9 mouse cellular contexts compared by ENCODE assay signal in the genomic region with DNA sequence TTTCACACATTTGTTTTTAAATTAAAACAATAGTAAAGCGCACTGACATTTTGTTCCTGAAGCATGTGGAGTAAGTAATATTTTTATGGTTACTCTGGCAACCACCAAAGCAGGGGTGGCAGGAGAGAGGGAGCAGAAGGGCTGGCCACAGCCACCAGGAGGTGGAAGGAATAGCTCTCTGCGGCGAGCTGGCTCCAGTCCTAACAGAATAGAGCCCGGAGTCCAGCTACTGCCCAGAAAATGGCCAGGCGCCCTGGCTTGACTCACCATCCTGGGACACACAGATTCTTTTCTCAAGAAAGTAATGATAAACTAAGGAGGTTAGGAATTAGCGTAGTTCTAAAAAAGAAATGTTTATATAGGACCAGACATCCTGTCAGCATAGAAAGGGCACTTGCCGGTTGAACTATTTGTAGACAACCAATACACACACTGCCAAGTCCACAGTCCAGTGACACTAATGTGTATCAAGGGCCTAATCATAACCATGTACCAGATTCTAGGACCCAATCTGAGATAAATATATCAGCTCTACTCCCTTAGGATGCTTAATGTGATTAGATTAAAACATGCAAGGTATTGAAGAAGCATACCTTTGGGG. TPM values are rescaled to one million over a fixed set of nuclear protein-coding genes. Genes with fewer than 3 reads are reported as not detected.
DNase-seq lines count a peak whose midpoint lies in the region; ATAC-seq and TF ChIP-seq lines count a peak whose summit lies in the region.
"Had no signal": no experiment of that assay in that cellular context is flagged by ENCODE, and none has a peak within 500 bp of the region (broad histone marks: within the 10 kb centered on the region; RNA-seq: fewer than 3 reads in every experiment).

No protein-coding gene starts in this region.

- H3K4me3 ChIP-seq in kidney, embryonic 16.5 days (ENCODE audit: low read length): no peak overlapping the region
- no peak overlapping the region for H3K4me3 ChIP-seq in lung, embryonic 16.5 days (ENCODE audit: low read length)
- no peak overlapping the region for H3K4me3 ChIP-seq in liver, embryonic 11.5 days (ENCODE audit: low read depth, low read length)
- H3K4me3 ChIP-seq in thymus, adult 2 months (ENCODE audit: control insufficient read depth, insufficient read depth, low read length): no peak overlapping the region
- H3K4me3 ChIP-seq: liver, embryonic 13.5 days had no signal

- no peak overlapping the region for H3K4me2 ChIP-seq in kidney, embryonic 16.5 days (replicated peaks; ENCODE audit: low read depth, low read length)
- H3K4me2 ChIP-seq in lung, embryonic 16.5 days (ENCODE audit: low read depth, low read length): no peak overlapping the region
- H3K4me2 ChIP-seq in liver, embryonic 11.5 days: no peak overlapping the region
- H3K4me2 ChIP-seq: liver, embryonic 13.5 days had no signal

- H3K4me1 ChIP-seq in kidney, embryonic 16.5 days (ENCODE audit: insufficient read depth, low read length): no peaks in the 10 kb centered on the region
- H3K4me1 ChIP-seq in lung, embryonic 16.5 days (replicated peaks; ENCODE audit: control insufficient read depth, insufficient read depth, low read length): no peaks in the 10 kb centered on the region
- H3K4me1 ChIP-seq in liver, embryonic 11.5 days (replicated peaks; ENCODE audit: control insufficient read depth, insufficient read depth, low read length): no peaks in the 10 kb centered on the region
- H3K4me1 ChIP-seq in thymus, adult 2 months (replicated peaks; ENCODE audit: control insufficient read depth, insufficient read depth, low read length): no peaks in the 10 kb centered on the region

- H3K9ac ChIP-seq in kidney, embryonic 16.5 days (replicated peaks; ENCODE audit: low read length): no peak overlapping the region
- no peak overlapping the region for H3K9ac ChIP-seq in lung, embryonic 16.5 days (ENCODE audit: low read length)
- H3K9ac ChIP-seq in liver, embryonic 11.5 days (ENCODE audit: low read depth, low read length): no peak overlapping the region
- H3K9ac ChIP-seq: liver, embryonic 13.5 days had no signal

- TF ChIP-seq CTCF in thymus, adult 2 months (IDR thresholded peaks at IDR 0.05; ENCODE audit: borderline replicate concordance, control insufficient read depth, extremely low read depth, insufficient read depth, low read length, poor library complexity): no peak

- no peak overlapping the region for H3K27ac ChIP-seq in kidney, embryonic 16.5 days (ENCODE audit: low read length)
- no peak overlapping the region for H3K27ac ChIP-seq in lung, embryonic 16.5 days (ENCODE audit: low read length)
- no peak overlapping the region for H3K27ac ChIP-seq in liver, embryonic 11.5 days (ENCODE audit: low read depth, low read length)
- H3K27ac ChIP-seq in thymus, adult 2 months (ENCODE audit: control insufficient read depth, insufficient read depth, low read length): no peak overlapping the region
- H3K27ac ChIP-seq: liver, embryonic 13.5 days had no signal

- no peaks in the 10 kb centered on the region for H3K9me3 ChIP-seq in kidney, embryonic 16.5 days (ENCODE audit: low read length)
- H3K9me3 ChIP-seq in lung, embryonic 16.5 days (ENCODE audit: control insufficient read depth, low read length): no peaks in the 10 kb centered on the region
- H3K9me3 ChIP-seq in liver, embryonic 11.5 days (ENCODE audit: control insufficient read depth, low read length): no peaks in the 10 kb centered on the region
- H3K9me3 ChIP-seq: liver, embryonic 13.5 days had no signal

- ATAC-seq in kidney, embryonic 16.5 days (ENCODE audit: low FRiP score, low TSS enrichment): no peak
- peak; percentile 65; the same call in 1 of the 2 replicates for ATAC-seq in lung, embryonic 16.5 days (ENCODE audit: low read depth)
- ATAC-seq in liver, embryonic 11.5 days (replicated peaks; ENCODE audit: low FRiP score): no peak

- no peaks in the 10 kb centered on the region for H3K36me3 ChIP-seq in kidney, embryonic 16.5 days (ENCODE audit: insufficient read depth, low read length)
- no peaks in the 10 kb centered on the region for H3K36me3 ChIP-seq in lung, embryonic 16.5 days (ENCODE audit: control insufficient read depth, insufficient read depth, low read length)
- no peaks in the 10 kb centered on the region for H3K36me3 ChIP-seq in liver, embryonic 11.5 days (ENCODE audit: control insufficient read depth, insufficient read depth, low read length)
- no peaks in the 10 kb centered on the region for H3K36me3 ChIP-seq in thymus, adult 2 months (ENCODE audit: control insufficient read depth, insufficient read depth, low read length)
- H3K36me3 ChIP-seq: liver, embryonic 13.5 days had no signal

- no peaks in the 10 kb centered on the region for H3K27me3 ChIP-seq in kidney, embryonic 16.5 days (ENCODE audit: insufficient read depth, low read length)
- no peaks in the 10 kb centered on the region for H3K27me3 ChIP-seq in lung, embryonic 16.5 days (ENCODE audit: control insufficient read depth, insufficient read depth, low read depth, low read length)
- no peaks in the 10 kb centered on the region for H3K27me3 ChIP-seq in liver, embryonic 11.5 days (replicated peaks; ENCODE audit: control insufficient read depth, insufficient read depth, low read length)
- no peaks in the 10 kb centered on the region for H3K27me3 ChIP-seq in thymus, adult 2 months (ENCODE audit: control insufficient read depth, insufficient read depth, low read length)
- H3K27me3 ChIP-seq: liver, embryonic 13.5 days had no signal

- no peak for TF ChIP-seq POLR2A in thymus, adult 2 months (IDR thresholded peaks at IDR 0.05; ENCODE audit: control insufficient read depth, extremely low read depth, insufficient read depth, low read length, poor library complexity)

- 85% methylated on average over 7 of the region's 7 CpGs for WGBS in kidney, embryonic 16.5 days
- 29% methylated on average over 7 of the region's 7 CpGs for WGBS in lung, embryonic 16.5 days
- 77% methylated on average over 7 of the region's 7 CpGs for WGBS in liver, embryonic 11.5 days
- 94% methylated on average over 7 of the region's 7 CpGs for WGBS in thymus, adult 2 months

- DNase-seq in kidney, adult 11 months: peak; percentile 52
- peak; percentile 92 for DNase-seq in cerebellum, adult 11-12 months
- peak; percentile 56 to 71 for DNase-seq in heart, adult 9 months (ENCODE audit: low spot score in 2 of 2)
- DNase-seq in c-Kit-positive CD71-positive TER-119-positive erythroid progenitor cells, embryonic 14.5 days (ENCODE audit: low spot score): no peak
- no peak for DNase-seq in liver, embryonic 11.5 days (ENCODE audit: low spot score)
- no peak for DNase-seq in thymus, adult 2 months
- DNase-seq: liver, embryonic 13.5 days had no signal

RNA-seq across cellular contexts. Expression of a gene that starts 18.3 kb away (rescaled TPM):
- 0.19 and 0.42 TPM in 2 replicates for polyA plus RNA-seq in kidney, embryonic 16.5 days (2015; fragmentation: Nextera tagmentation; extraction: Ambion mirVana)
- polyA plus RNA-seq in lung, embryonic 16.5 days (2015; fragmentation: Nextera tagmentation; extraction: Ambion mirVana): 1.5 and 1.6 TPM in 2 replicates
- polyA plus RNA-seq in liver, embryonic 11.5 days (2014; fragmentation: Nextera tagmentation; extraction: Ambion mirVana): 0.38 and 0.88 TPM in 2 replicates
- 0.61 and 3.6 TPM in 2 replicates for polyA plus RNA-seq in thymus, adult 2 months (2012; rRNA removed)

Comparison
In these comparisons a context has a peak if more than half of its experiments do, and no peak if none do; other contexts are left out.
1. DNase-seq: peak in kidney, adult 11 months (single experiment), cerebellum, adult 11-12 months (single experiment) and heart, adult 9 months (2 of 2); none in c-Kit-positive CD71-positive TER-119-positive erythroid progenitor cells, embryonic 14.5 days (single experiment), liver, embryonic 11.5 days (single experiment) and thymus, adult 2 months (single experiment).